14 mouse cellular contexts compared by ENCODE assay signal in genomic region chr17:84435012-84435411, GRCm38 (mm10).
"Had no signal": no experiment of that assay in that cellular context is flagged by ENCODE, and none has a peak within 500 bp of the region (broad histone marks: within the 10 kb centered on the region; RNA-seq: fewer than 3 reads in every experiment).

No protein-coding gene starts in this region.

- ATAC-seq: midbrain, embryonic 13.5 days had no signal

- DNase-seq: kidney, adult 18-20 months; kidney, postnatal 10 days; kidney, postnatal 4 days; left cerebral cortex, postnatal 4 days; lung, adult 18-20 months; lung, postnatal 36 days; right cerebral cortex, postnatal 14 days; spleen, adult 18-20 months; thymus, postnatal 14 days had no signal

- H3K27ac ChIP-seq: layer of hippocampus, adult 2 months; limb, embryonic 13.5 days; liver, embryonic 14.5 days; midbrain, embryonic 13.5 days; stomach, postnatal 0 days had no signal

- H3K4me3 ChIP-seq: layer of hippocampus, adult 2 months; limb, embryonic 13.5 days; midbrain, embryonic 13.5 days had no signal

- H3K4me1 ChIP-seq: limb, embryonic 13.5 days; midbrain, embryonic 13.5 days had no signal

- H3K27me3 ChIP-seq: limb, embryonic 13.5 days; midbrain, embryonic 13.5 days had no signal
